Mouse (Mus musculus): Measurements from ENCODE around the gene Pygm.

- TF ChIP-seq CTCF (IDR thresholded peaks at IDR 0.05; ENCODE audit: low read depth) (no peak), EP300 (IDR thresholded peaks at IDR 0.05; ENCODE audit: low read depth) (no peak)
These were observed 1.2 kb downstream of the Pygm start for GRCm38 (mm10) chr19:6385419-6385818.
